Mouse (Mus musculus) heart, adult 2 months (tissue): Measurements from ENCODE around the gene AI464131. TPM values are rescaled to one million over a fixed set of nuclear protein-coding genes. Genes with fewer than 3 reads are reported as not detected.

Experiments
- DNase-seq, 2 experiments: peaks; one replicate each; pipeline ENCODE4 v3.0.0; 2021
- H3K27ac ChIP-seq: fragments of 200-600 bp; 2 replicates; pipeline ENCODE4 v1.8.1; 2022
- H3K27me3 ChIP-seq: fragments of 200-500 bp; 2 replicates; pipeline ENCODE4 v1.6.1; 2012; ENCODE audit warnings: mild to moderate bottlenecking, low read length, inconsistent platforms, mixed read lengths; ENCODE audit not compliant: control insufficient read depth, insufficient read depth
- H3K36me3 ChIP-seq: fragments of 200-500 bp; 2 replicates; pipeline ENCODE4 v1.6.1; 2012; ENCODE audit warnings: low read length, inconsistent platforms; ENCODE audit not compliant: control insufficient read depth, insufficient read depth
- H3K4me1 ChIP-seq: fragments of 200-500 bp; 2 replicates; pipeline ENCODE4 v1.6.1; 2011; ENCODE audit warnings: low read length; ENCODE audit not compliant: control insufficient read depth, insufficient read depth
- H3K4me3 ChIP-seq: fragments of 200-600 bp; 2 replicates; pipeline ENCODE4 v1.8.1; 2022
- H3K79me2 ChIP-seq: fragments of 200-500 bp; replicated peaks from 2 replicates; pipeline ENCODE4 v1.6.1; 2012; ENCODE audit warnings: mild to moderate bottlenecking, inconsistent platforms, low read length, moderate library complexity, mixed read lengths; ENCODE audit not compliant: control insufficient read depth, insufficient read depth
- H3K9ac ChIP-seq: fragments of 200-500 bp; 2 replicates; pipeline ENCODE4 v1.6.1; 2012; ENCODE audit warnings: low read depth, mild to moderate bottlenecking, control low read depth, inconsistent platforms, low read length, mixed read lengths
- CTCF ChIP-seq: fragments of 200-600 bp; IDR thresholded peaks from 2 replicates; pipeline ENCODE4 v1.8.1; 2022; ENCODE audit warnings: antibody characterized with exemption, mild to moderate bottlenecking, moderate library complexity
- EP300 ChIP-seq: fragments of 200-500 bp; IDR thresholded peaks from 2 replicates; pipeline ENCODE4 v1.6.1; 2011; ENCODE audit warnings: low read depth, low read length, control low read depth; ENCODE audit not compliant: insufficient read depth
- POLR2A ChIP-seq: fragments of 200-500 bp; IDR thresholded peaks from 2 replicates; pipeline ENCODE4 v1.6.1; 2011; ENCODE audit warnings: mild to moderate bottlenecking, low read depth, low read length, control low read depth; ENCODE audit not compliant: insufficient read depth
- WGBS: fragments of 180-500 bp; shearing (Covaris S2); methylation state at CpG from one replicate; pipeline ENCODE4 v1.1.7; 2018; 5-methylcytosine and 5-hydroxymethylcytosine counted together
- intact Hi-C: fragments of 180-260 bp; cut with DNase I; formaldehyde crosslinking; loops from one replicate; pipeline ENCODE4 v1.15.1; 2025
- polyA plus RNA-seq: library from polyadenylated mRNA; depleted of rRNA; stranded (reverse); fragments of >200 nt; gene quantifications from 2 replicates; pipeline ENCODE4 v1.2.3, GENCODE M21; 2012
- total RNA-seq, 2 experiments: library from RNA; stranded (reverse); gene quantifications; 2 replicates each; pipeline ENCODE4 v1.2.3; 2021

Gene AI464131
- total and polyA plus RNA-seq, 3 experiments = 7.6 to 12.0 (median 11.6) TPM

DNA sequence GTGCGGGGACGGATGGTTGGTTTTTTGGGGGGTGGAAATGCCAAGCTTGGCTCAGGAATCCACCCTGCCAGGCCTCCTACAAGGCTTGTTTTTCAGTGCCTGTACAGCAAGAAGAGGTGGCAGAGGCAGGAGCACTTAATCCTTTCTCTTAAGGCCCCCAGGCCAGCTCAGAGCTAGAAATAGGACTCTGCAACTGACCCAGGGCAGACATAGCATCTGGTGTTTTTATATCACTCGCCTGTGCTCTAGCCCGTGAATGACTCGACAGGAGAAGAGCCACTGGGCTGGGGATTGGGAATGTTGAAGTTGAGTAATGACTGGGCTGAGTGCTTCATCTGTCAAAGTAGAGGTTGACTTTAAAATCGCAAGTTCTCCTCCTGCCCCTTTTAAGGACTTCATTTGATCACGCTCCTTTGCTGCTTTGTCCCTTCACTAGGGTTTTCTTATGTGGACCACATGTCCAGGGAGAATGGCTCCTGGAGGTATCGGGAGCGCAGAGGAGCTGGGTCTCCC lies 25.2 kb downstream of the AI464131 start:
- intact Hi-C loops = no loop called here
- no peak overlapping the region for H3K4me3 ChIP-seq
- no peak for DNase-seq

DNA sequence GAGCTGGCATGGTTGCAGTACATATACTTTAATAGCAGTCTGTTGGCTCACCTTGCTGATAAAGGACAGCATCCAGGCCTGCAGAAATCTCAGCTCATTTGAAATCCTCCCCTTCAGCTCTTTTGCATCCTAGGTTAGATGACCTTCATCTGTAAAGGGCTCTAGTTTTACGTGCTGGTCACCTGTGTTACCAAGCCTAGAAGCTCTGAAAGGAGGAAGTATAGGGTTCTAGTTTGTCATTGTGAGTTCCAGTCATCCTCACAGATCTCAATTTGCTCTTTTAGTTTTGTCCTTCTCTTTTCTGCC lies 31.5 kb downstream of the AI464131 start:
- H3K36me3 ChIP-seq = no peaks in the 10 kb centered on the region; the same call in 1 of the 2 replicates
- no peaks in the 10 kb centered on the region; the same call in none of the 2 replicates for H3K4me1 ChIP-seq
- no peak for DNase-seq
- H3K9ac ChIP-seq = no peak overlapping the region
- no peaks in the 10 kb centered on the region for H3K27me3 ChIP-seq
- 79% methylated on average over 1 of the region's 1 CpGs for WGBS
- no peak overlapping the region for H3K27ac ChIP-seq
- H3K79me2 ChIP-seq = no peaks in the 10 kb centered on the region
- TF ChIP-seq CTCF (no peak), EP300 (no peak), POLR2A (no peak)
- H3K4me3 ChIP-seq = no peak overlapping the region
- intact Hi-C loops = no loop called here

More for the DNA sequence above, 25.2 kb downstream of the AI464131 start:
- Histone ChIP-seq H3K27ac (no peak overlapping the region), H3K79me2 (no peaks in the 10 kb centered on the region), H3K4me1 (peaks cover 3% of the 10 kb centered on the region; the same call in 1 of the 2 replicates), H3K27me3 (no peaks in the 10 kb centered on the region), H3K36me3 (no peaks in the 10 kb centered on the region), H3K9ac (no peak overlapping the region)
- no peak for TF ChIP-seq POLR2A
- no peak for TF ChIP-seq CTCF
- TF ChIP-seq EP300 = no peak
- WGBS = 86% methylated on average over 9 of the region's 9 CpGs

DNA sequence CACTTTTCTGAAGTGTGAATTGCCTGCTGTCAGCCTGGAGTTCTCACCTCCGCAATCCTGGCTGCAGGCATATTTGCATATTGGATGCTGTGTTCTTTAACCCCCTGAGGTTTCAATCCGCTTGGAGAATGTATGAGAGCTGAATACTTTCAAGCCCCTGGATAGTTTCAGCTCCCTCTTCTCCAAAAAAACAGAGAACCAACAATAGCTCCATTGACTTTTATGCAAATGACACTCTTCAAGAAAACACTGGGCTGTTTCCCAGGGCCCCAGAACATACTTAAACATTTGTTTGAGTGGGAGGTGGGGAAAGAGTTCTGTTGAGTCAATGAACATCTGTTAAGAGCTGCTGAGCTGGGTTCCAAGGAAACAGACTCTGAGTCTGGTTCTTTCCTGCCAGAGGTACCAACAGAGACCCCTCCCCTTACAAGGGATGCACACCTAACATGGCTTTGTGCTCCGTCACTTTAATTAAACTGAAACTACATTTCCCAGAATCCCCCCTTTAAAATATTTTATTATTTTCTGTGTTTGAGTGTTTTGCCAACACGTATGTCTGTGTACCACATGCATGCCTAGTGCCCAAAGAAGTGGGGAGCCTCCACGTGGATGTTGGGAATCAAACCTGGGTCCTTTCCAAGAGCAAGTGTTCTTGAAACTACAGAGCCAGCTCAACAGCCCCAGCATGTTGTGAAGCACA lies 32.0 kb downstream of the AI464131 start:
- H3K4me3 ChIP-seq = no peak overlapping the region
- TF ChIP-seq EP300 = no peak
- no peak for TF ChIP-seq CTCF
- TF ChIP-seq POLR2A = no peak
- WGBS = 56% methylated on average over 5 of the region's 5 CpGs
- intact Hi-C loops = no loop called here
- no peaks in the 10 kb centered on the region for H3K27me3 ChIP-seq
- no peaks in the 10 kb centered on the region for H3K79me2 ChIP-seq
- DNase-seq = no peak
- no peak overlapping the region for H3K27ac ChIP-seq
- H3K4me1 ChIP-seq = no peaks in the 10 kb centered on the region; the same call in none of the 2 replicates
- no peaks in the 10 kb centered on the region; the same call in 1 of the 2 replicates for H3K36me3 ChIP-seq
- H3K9ac ChIP-seq = no peak overlapping the region

DNA sequence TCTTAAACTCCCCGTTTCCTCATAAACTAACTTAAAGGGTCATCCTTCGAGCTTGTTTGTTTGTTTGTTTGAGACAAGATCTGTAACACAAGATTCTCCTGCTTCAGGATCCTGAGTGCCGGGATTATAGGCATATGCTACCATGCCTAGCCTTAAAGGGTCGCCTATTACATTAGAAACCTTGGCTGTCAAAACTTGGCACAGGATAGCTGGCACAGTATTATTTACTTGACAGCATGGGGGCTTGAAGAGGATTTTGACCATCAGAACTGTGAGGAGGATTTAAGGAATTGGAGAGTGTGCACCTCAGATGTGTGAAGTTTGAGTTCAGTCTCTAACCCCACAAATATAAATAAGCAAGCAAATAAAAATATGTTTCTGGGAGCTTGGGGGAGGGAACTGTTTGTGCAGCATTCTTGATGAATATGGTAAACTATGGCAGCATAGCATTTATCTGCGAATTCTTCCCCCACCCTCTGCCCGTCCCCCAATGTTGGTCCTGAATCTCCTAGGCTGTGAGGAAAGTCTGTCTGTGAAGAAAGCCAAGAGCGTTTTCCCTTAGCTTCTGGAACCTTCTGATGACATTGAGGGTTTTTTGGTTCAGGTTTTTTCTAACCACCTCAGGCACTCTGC lies 32.7 kb downstream of the AI464131 start:
- TF ChIP-seq POLR2A (no peak), CTCF (no peak), EP300 (no peak)
- H3K27ac ChIP-seq = no peak overlapping the region
- no peak overlapping the region for H3K4me3 ChIP-seq
- no peaks in the 10 kb centered on the region for H3K27me3 ChIP-seq
- DNase-seq = no peak
- intact Hi-C loops = no loop called here
- no peaks in the 10 kb centered on the region for H3K79me2 ChIP-seq
- no peaks in the 10 kb centered on the region; the same call in none of the 2 replicates for H3K4me1 ChIP-seq
- no peaks in the 10 kb centered on the region; the same call in 1 of the 2 replicates for H3K36me3 ChIP-seq
- 62% methylated on average over 7 of the region's 7 CpGs for WGBS
- H3K9ac ChIP-seq = no peak overlapping the region

DNA sequence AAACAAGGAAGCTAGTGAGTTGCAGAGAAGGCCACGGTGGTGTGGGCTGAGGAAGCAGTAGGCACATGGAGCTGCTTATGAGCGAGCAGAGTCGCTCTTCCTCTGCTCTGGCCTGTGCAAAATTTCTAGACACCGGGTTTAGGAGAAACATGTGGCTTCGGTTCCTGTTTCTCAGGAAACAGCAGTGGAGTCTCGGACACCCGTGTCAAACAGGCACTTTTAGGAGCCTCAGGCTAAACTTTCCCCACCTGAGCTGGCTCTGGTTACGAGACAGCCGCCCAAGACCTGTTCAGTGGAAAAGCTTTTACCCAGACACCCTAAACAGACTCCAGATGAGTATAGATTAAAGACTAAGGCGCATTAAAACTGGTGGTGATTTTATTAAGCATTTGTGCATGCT lies 33.7 kb downstream of the AI464131 start:
- Histone ChIP-seq H3K27me3 (no peaks in the 10 kb centered on the region), H3K4me1 (no peaks in the 10 kb centered on the region; the same call in none of the 2 replicates), H3K79me2 (no peaks in the 10 kb centered on the region), H3K27ac (no peak overlapping the region), H3K36me3 (no peaks in the 10 kb centered on the region; the same call in 1 of the 2 replicates), H3K9ac (no peak overlapping the region), H3K4me3 (no peak overlapping the region)
- WGBS = 76% methylated on average over 10 of the region's 10 CpGs
- DNase-seq = no peak
- TF ChIP-seq EP300 = no peak
- no peak for TF ChIP-seq POLR2A
- no peak for TF ChIP-seq CTCF
- intact Hi-C loops = loop anchor here (2.0 to 10.0 kb wide), 5 partner anchors 83 to 744 kb away; partner anchors contain the start of gene Dnaja1
